Mouse (Mus musculus): Measurements from ENCODE around the gene Ghrl. TPM values are rescaled to one million over a fixed set of nuclear protein-coding genes. Genes with fewer than 3 reads are reported as not detected.
"Not testable (repeated sequence)": the region's sequence is repeated elsewhere in the genome, so short reads cannot be mapped to it uniquely, and the experiment has no call there.

Ghrl gene
- polyA plus RNA-seq, 1 experiment = not detected

DNA sequence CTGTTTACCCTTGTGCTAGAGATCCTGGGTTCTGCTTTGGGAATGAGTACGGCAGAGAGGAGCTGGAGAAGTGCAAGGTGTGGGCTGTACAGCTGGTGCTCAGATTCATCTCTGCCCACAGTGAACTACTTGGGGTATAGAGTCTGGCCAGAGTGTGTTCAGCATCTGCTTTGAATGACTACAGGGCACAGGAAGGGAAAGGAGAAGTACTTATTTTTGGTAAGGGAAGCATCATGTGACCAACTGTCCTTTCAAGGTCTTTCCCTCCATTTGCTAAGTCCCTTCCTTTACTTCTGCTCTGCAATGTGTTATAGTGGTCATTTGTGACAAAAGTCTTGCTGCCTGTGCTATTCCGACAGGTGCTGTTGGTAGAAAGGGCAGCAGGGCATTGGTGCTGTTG, 5.4 kb downstream of the Ghrl start:
- H3K27ac ChIP-seq (ENCODE audit: control insufficient read depth, insufficient read depth, low read depth, low read length, poor library complexity) = peak overlapping the region; percentile 60; the same call in 1 of the 2 replicates

DNA sequence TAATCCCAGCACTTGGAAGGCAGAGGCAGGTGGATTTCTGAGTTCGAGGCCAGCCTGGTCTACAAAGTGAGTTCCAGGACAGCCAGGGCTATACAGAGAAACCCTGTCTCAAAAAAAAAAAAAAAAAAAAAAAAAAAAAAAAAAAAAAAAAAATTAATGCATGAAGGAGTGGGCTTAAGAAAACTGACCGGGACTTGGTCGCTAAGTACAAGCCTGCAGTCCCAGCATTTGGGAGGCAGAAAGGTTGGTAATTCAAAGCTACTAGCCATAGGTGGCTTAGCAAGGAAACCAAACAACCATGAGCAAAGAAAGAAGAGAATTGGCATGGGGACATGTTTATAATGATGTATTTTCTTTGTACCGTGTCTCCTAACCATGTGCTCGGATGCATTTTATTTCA, 6.3 kb downstream of the Ghrl start:
- H3K4me3 ChIP-seq (replicated peaks; ENCODE audit: control insufficient read depth, low read depth, low read length); H3K27ac ChIP-seq (ENCODE audit: control insufficient read depth, insufficient read depth, low read depth, low read length, poor library complexity); H3K4me1 ChIP-seq (ENCODE audit: control insufficient read depth, insufficient read depth, low read length): not testable (repeated sequence)
- WGBS = 82% methylated on average over 5 of the region's 5 CpGs

More for the DNA sequence above, 5.4 kb downstream of the Ghrl start:
- WGBS = 23% methylated on average over 2 of the region's 2 CpGs
- Histone ChIP-seq H3K4me3 (replicated peaks; ENCODE audit: control insufficient read depth, low read depth, low read length) (no peak overlapping the region), H3K4me1 (ENCODE audit: control insufficient read depth, insufficient read depth, low read length) (peaks cover 5% of the 10 kb centered on the region; the same call in 1 of the 2 replicates)
- TF ChIP-seq POLR2A (IDR thresholded peaks at IDR 0.05; ENCODE audit: borderline replicate concordance, control insufficient read depth, low read depth, low read length) (no peak), CTCF (IDR thresholded peaks at IDR 0.05; ENCODE audit: control insufficient read depth, insufficient read depth, low read length) (no peak)

DNA sequence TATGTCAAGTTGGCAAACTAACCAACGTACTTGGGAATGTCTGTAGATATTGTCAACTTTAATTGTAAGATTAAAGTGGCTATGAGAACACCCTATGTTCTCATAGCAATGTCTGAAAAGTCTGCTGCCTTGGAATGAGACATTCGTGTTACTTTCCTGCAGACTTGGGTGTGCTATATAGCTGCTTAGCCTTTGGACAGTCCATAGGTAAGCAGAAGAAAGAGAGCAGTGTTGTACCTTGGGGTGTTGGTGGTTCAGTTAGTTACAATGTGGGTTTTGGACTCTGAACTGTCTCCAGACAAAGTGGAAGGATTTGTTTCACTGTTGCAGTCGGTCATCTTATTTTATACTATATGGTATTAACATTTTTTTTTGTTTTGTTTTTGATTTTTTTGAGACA, 7.0 kb downstream of the Ghrl start:
- peaks cover 3% of the 10 kb centered on the region; the same call in 1 of the 2 replicates for H3K4me1 ChIP-seq (ENCODE audit: control insufficient read depth, insufficient read depth, low read length)
- WGBS = 88% methylated on average over 3 of the region's 3 CpGs
- H3K4me3 ChIP-seq (replicated peaks; ENCODE audit: control insufficient read depth, low read depth, low read length) = no peak overlapping the region
- no peak for TF ChIP-seq POLR2A (IDR thresholded peaks at IDR 0.05; ENCODE audit: borderline replicate concordance, control insufficient read depth, low read depth, low read length)
- no peak for TF ChIP-seq CTCF (IDR thresholded peaks at IDR 0.05; ENCODE audit: control insufficient read depth, insufficient read depth, low read length)
- no peak overlapping the region for H3K27ac ChIP-seq (ENCODE audit: control insufficient read depth, insufficient read depth, low read depth, low read length, poor library complexity)

DNA sequence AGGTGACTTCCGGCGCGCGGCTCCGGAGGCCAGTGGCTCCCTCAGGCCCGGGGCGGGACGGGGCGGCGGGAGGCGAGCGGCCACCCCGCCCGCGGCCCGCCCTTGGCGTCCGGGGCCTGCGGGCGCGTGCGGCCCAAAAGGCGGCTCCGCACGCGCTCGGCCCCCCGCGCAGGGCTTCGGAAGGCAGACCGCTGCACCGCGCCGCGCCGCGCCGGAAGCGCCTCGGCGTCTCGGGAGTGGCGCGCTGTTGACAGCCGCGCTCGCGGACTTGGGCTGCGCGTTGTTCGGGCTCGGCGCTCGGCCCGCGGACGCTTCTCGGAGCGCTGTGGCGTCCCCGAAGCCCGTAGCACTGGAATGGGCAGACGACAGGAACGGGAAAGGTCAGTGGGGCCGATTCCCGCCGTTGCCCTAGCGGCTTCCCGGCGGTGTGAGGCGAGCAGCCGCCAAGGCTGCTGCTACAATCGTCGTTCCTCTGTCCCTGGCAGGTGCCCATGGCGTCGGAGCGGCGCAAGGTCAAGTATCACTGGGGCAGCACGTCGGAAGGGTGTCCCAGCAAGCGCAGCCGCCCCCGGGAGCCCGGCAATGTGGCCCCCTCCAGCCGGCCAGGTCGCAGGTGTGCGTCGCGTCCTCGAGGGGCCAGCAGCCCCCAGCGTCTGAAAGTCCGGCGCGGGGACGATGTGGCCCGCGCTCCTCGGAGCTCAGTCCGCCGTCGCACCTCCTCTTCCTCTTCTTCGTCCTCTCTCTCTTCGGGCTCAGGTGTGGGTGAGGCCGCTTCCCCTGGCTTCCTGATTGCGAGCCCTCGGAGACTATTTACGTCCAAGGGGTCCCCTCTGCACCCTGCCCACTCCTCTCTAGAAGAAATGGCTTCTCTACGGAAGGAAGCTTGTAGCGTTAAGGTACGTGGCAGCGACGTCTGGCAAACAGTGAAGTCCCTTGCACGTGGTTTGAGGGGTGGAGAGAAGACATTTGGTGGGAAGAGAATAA, 22.2 kb downstream of the Ghrl start:
- TF ChIP-seq POLR2A (IDR thresholded peaks at IDR 0.05; ENCODE audit: borderline replicate concordance, control insufficient read depth, low read depth, low read length) (no peak), CTCF (IDR thresholded peaks at IDR 0.05; ENCODE audit: control insufficient read depth, insufficient read depth, low read length) (no peak)
- Histone ChIP-seq H3K4me1 (ENCODE audit: control insufficient read depth, insufficient read depth, low read length) (peaks cover 5% of the 10 kb centered on the region), H3K4me3 (replicated peaks; ENCODE audit: control insufficient read depth, low read depth, low read length) (peak overlapping the region; percentile 97), H3K27ac (ENCODE audit: control insufficient read depth, insufficient read depth, low read depth, low read length, poor library complexity) (peak overlapping the region; percentile 99)
- under 1% methylated on average over 98 of the region's 113 CpGs for WGBS

DNA sequence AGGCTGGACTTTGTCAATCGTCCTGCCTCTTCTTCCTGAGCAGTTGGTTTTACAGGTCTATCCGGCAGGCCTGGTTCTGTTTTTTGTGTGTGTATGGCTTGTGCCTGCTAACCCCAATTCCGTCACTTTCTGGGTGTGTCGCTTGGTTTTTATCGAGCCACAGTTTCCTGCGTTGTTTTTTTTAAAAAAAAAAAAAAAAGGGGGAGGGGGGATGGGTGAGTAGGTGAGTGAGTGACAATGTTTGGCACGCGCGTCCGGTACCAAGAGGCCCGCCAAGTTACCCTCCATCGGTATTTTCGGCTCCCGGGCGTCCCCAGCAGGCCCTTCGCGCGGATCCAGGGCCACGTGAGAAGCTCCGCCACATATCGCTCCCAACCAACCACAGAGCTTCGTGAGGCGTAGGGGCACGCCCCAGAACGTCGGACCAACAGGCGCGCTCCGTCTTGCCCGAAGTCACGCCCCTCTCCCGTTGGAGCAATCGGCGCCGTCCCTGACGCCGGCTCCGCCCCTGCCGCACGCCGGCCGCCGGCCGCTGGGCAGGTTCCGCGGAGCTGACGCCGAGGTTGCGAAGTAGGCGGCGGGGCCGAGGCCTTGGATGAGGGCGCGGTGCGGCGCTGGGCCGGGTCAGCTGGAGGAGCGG, 23.0 kb downstream of the Ghrl start, which contains the start of gene Tatdn2:
TSS of gene Tatdn2 (plus strand) at position 469 of the 640 bp plus-strand sequence.
- H3K4me3 ChIP-seq (replicated peaks; ENCODE audit: control insufficient read depth, low read depth, low read length) = peak within 1 kb of the TSS; percentile 97
- under 1% methylated on average over 58 of the region's 58 CpGs for WGBS
- H3K27ac ChIP-seq (ENCODE audit: control insufficient read depth, insufficient read depth, low read depth, low read length, poor library complexity) = peak within 1 kb of the TSS; percentile 99
- H3K4me1 ChIP-seq (ENCODE audit: control insufficient read depth, insufficient read depth, low read length) = peaks cover 6% of the 10 kb centered on the region
- TF ChIP-seq POLR2A (IDR thresholded peaks at IDR 0.05; ENCODE audit: borderline replicate concordance, control insufficient read depth, low read depth, low read length) (peak; percentile 91; the same call in 1 of the 2 replicates), CTCF (IDR thresholded peaks at IDR 0.05; ENCODE audit: control insufficient read depth, insufficient read depth, low read length) (no peak)

DNA sequence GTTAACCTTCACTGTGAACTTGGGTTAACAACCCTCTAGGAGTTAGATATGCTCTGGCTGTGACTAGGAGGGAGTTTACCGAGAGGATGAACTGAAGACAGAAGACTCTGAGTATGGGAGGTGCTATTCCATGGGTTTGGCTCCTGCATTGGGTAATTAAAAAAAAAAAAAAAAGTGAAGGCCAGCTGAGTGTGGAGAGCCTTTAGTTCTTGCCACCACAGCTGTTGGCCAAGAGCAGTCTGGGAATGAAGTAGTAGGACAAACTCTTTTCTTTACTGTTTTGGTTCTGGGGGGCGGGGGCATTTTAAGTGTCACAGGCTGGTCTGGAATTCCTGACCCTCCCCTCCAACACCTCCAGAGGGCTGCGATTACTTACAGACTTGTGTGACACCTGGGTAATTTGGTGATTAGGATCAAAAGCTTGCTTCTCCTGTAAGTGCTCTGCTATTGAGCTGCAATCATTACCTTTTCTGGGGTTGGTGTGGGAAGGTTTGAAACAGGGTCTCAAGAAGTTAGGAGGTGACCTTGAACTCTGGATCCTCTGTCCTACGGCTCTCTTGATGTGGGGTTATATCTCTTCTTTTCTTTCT, 23.8 kb downstream of the Ghrl start:
- Histone ChIP-seq H3K4me1 (ENCODE audit: control insufficient read depth, insufficient read depth, low read length) (peaks cover 8% of the 10 kb centered on the region), H3K4me3 (replicated peaks; ENCODE audit: control insufficient read depth, low read depth, low read length) (no peak overlapping the region)

DNA sequence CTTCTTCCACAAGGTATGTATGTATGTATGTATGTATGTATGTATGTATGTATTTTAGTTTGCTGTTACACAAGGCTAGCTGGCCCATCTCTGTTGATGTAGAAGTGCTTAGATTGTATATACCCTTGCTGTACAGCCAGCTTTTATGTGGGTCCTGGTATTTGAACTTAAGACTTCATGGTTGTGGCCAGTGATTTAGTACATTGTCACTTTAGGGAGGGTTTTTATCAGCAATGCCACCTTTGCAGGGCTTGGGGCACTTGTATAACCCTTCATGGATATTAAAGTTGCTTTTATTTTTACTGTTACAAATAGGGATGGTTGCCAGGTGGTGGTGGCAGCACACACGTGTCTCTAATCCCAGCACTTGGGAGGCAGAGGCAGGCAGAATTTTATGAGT, 24.5 kb downstream of the Ghrl start:
- Histone ChIP-seq H3K4me3 (replicated peaks; ENCODE audit: control insufficient read depth, low read depth, low read length) (no peak overlapping the region), H3K4me1 (ENCODE audit: control insufficient read depth, insufficient read depth, low read length) (peaks cover 10% of the 10 kb centered on the region), H3K27ac (ENCODE audit: control insufficient read depth, insufficient read depth, low read depth, low read length, poor library complexity) (0 out of 2 replicates have a peak overlapping the region, but pooled peaks have one; percentile 28)
- TF ChIP-seq POLR2A (IDR thresholded peaks at IDR 0.05; ENCODE audit: borderline replicate concordance, control insufficient read depth, low read depth, low read length) (no peak), CTCF (IDR thresholded peaks at IDR 0.05; ENCODE audit: control insufficient read depth, insufficient read depth, low read length) (no peak)
- 49% methylated on average over 1 of the region's 1 CpGs for WGBS

More for the DNA sequence above, 23.8 kb downstream of the Ghrl start:
- 50% methylated on average over 4 of the region's 4 CpGs for WGBS
- peak overlapping the region; percentile 99 for H3K27ac ChIP-seq (ENCODE audit: control insufficient read depth, insufficient read depth, low read depth, low read length, poor library complexity)
- TF ChIP-seq CTCF (IDR thresholded peaks at IDR 0.05; ENCODE audit: control insufficient read depth, insufficient read depth, low read length) (no peak), POLR2A (IDR thresholded peaks at IDR 0.05; ENCODE audit: borderline replicate concordance, control insufficient read depth, low read depth, low read length) (no peak)

DNA sequence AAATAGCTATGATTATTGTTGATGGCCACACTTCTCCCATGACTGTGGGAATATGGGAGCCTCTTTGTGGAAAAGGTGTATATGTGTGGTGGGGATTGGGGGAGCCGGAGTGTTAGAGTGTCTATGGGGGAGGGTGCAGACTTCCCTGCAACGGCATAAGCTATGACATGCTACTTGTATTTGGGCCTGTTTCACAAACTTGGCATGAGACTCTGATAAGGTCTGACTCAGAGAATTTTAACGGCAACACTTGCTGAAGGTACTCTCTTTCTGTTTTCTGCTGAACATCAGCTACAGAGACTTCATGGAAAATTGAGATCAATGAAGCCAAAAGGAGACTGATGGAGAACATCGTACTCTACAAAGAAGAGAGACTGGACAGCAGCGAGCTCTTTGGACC, 26.3 kb downstream of the Ghrl start:
- WGBS = 64% methylated on average over 5 of the region's 5 CpGs
- Histone ChIP-seq H3K27ac (ENCODE audit: control insufficient read depth, insufficient read depth, low read depth, low read length, poor library complexity) (no peak overlapping the region), H3K4me1 (ENCODE audit: control insufficient read depth, insufficient read depth, low read length) (peaks cover 13% of the 10 kb centered on the region), H3K4me3 (replicated peaks; ENCODE audit: control insufficient read depth, low read depth, low read length) (no peak overlapping the region)
- no peak for TF ChIP-seq CTCF (IDR thresholded peaks at IDR 0.05; ENCODE audit: control insufficient read depth, insufficient read depth, low read length)
- TF ChIP-seq POLR2A (IDR thresholded peaks at IDR 0.05; ENCODE audit: borderline replicate concordance, control insufficient read depth, low read depth, low read length) = no peak

Measured in bone marrow, adult 2 months (tissue).